Mouse (Mus musculus) forebrain, embryonic 10.5 days (tissue): ENCODE results near the gene Otud4. TPM values are rescaled to one million over a fixed set of nuclear protein-coding genes. Genes with fewer than 3 reads are reported as not detected.

Experiments
- DNase-seq: peaks from one replicate; pipeline ENCODE4 v3.0.0-alpha.2; 2017; ENCODE audit warnings: low spot score; ENCODE audit errors: extremely low spot score
- H3K27ac ChIP-seq: fragments of 300-500 bp; sonication (generic); 2 replicates; pipeline ENCODE4 v1.5.1; 2016; ENCODE audit warnings: mild to moderate bottlenecking
- H3K27me3 ChIP-seq: fragments of 300-500 bp; sonication (generic); 2 replicates; pipeline ENCODE4 v1.6.1; 2016; ENCODE audit warnings: mild to moderate bottlenecking; ENCODE audit not compliant: poor library complexity, severe bottlenecking
- H3K36me3 ChIP-seq: fragments of 300-500 bp; sonication (generic); replicated peaks from 2 replicates; pipeline ENCODE4 v1.6.1; 2016; ENCODE audit warnings: mild to moderate bottlenecking, moderate library complexity
- H3K4me1 ChIP-seq: fragments of 300-500 bp; sonication (generic); 2 replicates; pipeline ENCODE4 v1.6.1; 2016
- H3K4me3 ChIP-seq: fragments of 300-500 bp; sonication (generic); 2 replicates; pipeline ENCODE4 v1.5.1; 2016; ENCODE audit warnings: mild to moderate bottlenecking, moderate library complexity
- H3K9me3 ChIP-seq: fragments of 300-500 bp; sonication (generic); 2 replicates; pipeline ENCODE4 v1.6.1; 2016; ENCODE audit warnings: mild to moderate bottlenecking, moderate library complexity
- WGBS: fragments of 180-500 bp; shearing (Covaris S2); methylation state at CpG from one replicate; pipeline ENCODE4 v1.1.7; 2016; 5-methylcytosine and 5-hydroxymethylcytosine counted together
- polyA plus RNA-seq: library from polyadenylated mRNA; unstranded; fragments of >200 nt; fragmentation: Nextera tagmentation; extraction: Ambion mirVana; gene quantifications from 2 replicates; pipeline ENCODE4 v1.2.1, GENCODE M21; 2016

Gene Otud4
- polyA plus RNA-seq, 1 experiment from 2014 or later = 17.4 TPM

- Histone ChIP-seq H3K27ac (no peak overlapping the region), H3K36me3 (peaks cover 56% of the 10 kb centered on the region), H3K4me3 (no peak overlapping the region), H3K9me3 (no peaks in the 10 kb centered on the region), H3K4me1 (no peaks in the 10 kb centered on the region), H3K27me3 (no peaks in the 10 kb centered on the region)
- DNase-seq = no peak
Measured at GRCm38 (mm10) chr8:79721537-79721936, 82.1 kb downstream of the Otud4 start.

- Histone ChIP-seq H3K27me3 (no peaks in the 10 kb centered on the region), H3K36me3 (peaks cover 49% of the 10 kb centered on the region), H3K4me1 (no peaks in the 10 kb centered on the region), H3K4me3 (no peak overlapping the region), H3K9me3 (no peaks in the 10 kb centered on the region), H3K27ac (no peak overlapping the region)
- DNase-seq = no peak
Measured at GRCm38 (mm10) chr8:79723308-79723707, 83.9 kb downstream of the Otud4 start.

- no peak for DNase-seq
- H3K9me3 ChIP-seq = no peaks in the 10 kb centered on the region
- no peak overlapping the region for H3K4me3 ChIP-seq
- WGBS = 67% methylated on average over 3 of the region's 3 CpGs
- no peaks in the 10 kb centered on the region for H3K4me1 ChIP-seq
- H3K36me3 ChIP-seq = peaks cover 52% of the 10 kb centered on the region
- no peak overlapping the region for H3K27ac ChIP-seq
- no peaks in the 10 kb centered on the region for H3K27me3 ChIP-seq
Measured at GRCm38 (mm10) chr8:79724589-79724988, 85.2 kb downstream of the Otud4 start.

Other genes starting within 250 kb of the Otud4 start
- gene Smad1, start 240.1 kb upstream of the Otud4 start, polyA plus RNA-seq = 39.4 TPM in 2 replicates
- 154 and 159 TPM in 2 replicates for gene Abce1, start 72.1 kb downstream of the Otud4 start, polyA plus RNA-seq
- 37.6 and 42.9 TPM in 2 replicates for gene Anapc10, start 72.2 kb downstream of the Otud4 start, polyA plus RNA-seq